Mouse (Mus musculus): ENCODE measurements at regions not wholly inside any gene's neighbourhood (a gene's known extent, or its start where the extent isn't known, plus 50 kb on each side); places are given as distances from the start of the nearest gene placed in this dataset.
A peak's percentile ranks its signal among the peaks of the same experiment; 100 is the strongest.
"Not testable (repeated sequence)": the region's sequence is repeated elsewhere in the genome, so short reads cannot be mapped to it uniquely, and the experiment has no call there.

DNA sequence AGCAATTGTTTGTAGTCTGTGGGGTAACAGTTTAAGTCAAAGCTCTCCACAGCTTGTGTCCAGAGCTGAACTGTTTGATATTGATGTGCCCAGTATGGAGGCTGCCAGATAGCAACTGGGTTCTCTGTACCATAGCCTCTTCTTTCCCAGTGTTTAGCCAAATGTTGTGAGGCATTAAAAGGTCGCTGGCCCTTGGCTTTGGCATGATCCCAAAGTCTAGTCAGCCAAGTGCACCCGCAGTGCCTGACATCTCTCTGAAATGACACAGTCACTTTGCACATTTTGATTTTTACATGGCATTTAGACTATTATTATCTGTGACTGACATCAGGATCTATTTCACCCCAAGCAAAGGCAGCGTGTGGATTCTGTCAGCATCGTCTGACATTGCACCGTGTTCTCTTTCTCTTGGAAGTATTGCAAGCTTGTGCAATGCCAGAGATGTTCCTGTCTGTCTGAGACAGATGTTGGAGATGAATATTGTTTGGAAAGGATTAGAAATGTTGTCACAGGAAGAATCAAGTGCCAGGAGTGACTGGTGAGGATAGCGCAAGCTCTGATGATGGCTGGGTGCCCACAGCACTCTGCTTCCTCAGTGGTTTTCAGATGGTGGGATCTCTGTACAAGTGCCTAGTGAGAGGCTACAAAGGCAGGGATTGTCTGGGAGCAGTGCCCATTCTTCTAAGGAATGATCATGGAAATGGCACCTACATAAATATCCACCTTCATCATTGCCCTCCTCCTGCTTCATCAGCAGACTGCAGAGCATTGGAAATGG lies 289.3 kb upstream of the Shh start:
- no peak for DNase-seq

DNA sequence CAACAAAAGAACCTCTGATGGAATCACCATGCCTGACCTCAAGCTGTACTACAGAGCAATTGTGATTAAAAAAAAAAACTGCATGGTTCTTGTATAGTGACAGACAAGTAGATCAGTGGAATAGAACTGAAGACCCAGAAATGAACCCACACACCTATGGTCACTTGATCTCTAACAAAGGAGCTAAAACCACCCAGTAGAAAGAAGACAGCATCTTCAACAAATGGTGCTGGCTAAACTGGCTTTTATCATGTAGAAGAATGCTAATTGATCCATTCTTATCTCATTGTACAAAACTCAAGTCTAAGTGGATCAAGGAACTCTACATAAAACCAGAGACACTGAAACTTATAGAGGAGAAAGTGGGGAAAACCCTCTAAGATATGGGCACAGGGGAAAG lies 284.8 kb upstream of the Shh start:
- DNase-seq: not testable (repeated sequence)

DNA sequence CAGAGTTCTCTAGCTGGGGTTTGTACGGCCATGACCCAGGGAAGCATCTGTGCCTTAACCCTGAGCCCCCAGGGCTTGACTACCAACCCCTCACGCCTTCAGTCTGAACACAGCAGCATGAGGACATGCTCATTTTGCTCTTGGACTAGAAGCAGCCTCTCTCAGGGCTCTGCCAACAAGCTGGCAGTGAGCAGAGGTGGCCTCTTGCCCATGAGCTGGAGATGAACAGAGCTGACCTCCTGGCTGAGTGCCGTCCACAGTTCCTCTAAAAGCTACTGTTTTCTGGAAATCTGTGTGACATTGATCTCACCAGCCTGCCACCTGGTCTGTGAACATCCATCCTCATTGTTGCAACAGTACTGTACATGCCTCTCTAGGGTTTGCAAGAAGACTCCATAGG lies 267.7 kb upstream of the Shh start:
- DNase-seq: peak; percentile 11

DNA sequence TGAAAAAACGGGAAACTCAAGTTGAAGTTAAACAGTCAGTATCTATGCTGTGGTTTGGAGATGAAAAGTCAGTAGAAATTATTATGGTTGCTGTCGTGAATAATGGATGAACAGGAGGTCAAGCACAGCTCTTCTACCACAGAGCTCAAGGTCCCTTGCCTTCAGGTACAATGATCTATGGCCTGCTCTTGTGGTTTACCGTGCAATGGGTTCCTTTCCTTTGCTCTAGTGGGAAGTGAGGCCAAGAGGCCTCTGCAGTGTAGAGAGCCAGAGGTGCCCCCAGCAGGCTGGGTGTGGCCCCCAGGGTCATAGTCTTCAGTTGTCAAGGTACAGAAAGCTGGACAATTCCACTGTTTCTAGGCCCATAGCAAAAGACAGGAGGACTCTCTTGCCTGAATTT lies 255.0 kb upstream of the Shh start:
- DNase-seq: no peak

DNA sequence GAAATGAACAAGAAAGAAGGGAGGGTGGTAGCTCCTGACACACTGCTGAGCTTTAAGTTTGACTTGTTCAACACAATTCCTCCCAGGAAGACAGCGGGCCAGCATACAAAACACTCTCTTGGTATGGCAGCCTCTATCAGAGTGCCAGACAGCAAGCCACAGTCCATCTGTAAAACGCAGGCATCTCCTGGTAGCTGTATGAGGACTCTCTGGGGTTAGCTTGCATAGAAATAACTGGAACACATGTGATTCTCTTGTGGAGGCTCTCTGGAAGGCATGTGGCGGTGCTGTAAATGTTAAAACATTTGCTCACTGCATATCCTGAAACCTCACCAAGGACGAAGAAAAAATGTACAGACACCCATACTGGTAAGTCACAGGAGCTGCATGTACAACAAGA lies 247.9 kb upstream of the Shh start:
- no peak for DNase-seq

DNA sequence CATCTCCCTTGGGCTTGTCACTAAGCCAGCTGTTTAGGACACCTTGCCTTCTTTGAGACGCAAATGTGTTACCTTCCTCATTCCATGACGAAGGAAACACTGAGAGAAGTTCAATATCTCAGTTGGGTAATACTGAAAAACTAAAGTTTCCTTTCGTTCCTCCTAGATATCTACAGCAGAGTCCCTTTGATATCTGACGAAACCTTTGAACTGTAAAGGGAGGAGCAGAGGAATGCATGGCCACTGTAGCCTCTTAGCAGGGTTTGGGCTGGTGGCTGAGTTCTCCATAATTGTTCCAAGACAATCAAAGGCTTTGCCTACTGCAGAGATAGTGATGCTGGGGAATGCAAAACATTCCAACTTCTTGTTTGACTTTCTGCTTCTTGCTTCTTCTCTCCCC lies 243.5 kb upstream of the Shh start:
- no peak for DNase-seq

DNA sequence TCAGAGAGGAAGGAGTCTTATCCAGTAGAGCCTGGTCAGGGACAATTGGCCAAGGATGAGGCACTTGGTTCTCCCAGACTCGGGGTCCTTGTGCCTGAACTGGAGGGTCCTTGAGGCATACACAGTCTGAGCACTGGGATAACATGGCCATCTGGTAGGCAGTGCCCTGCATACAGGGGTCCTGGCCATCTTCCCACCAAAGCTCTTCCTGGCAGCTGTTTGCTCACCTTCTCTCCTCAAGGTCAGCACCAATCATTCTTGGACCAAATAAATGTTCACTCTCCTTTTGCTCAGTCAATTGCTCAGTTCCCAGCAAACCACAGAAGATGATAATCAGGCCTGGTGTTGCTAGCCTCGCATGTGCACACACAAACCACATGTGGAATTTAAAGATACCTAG lies 242.6 kb upstream of the Shh start:
- no peak for DNase-seq

DNA sequence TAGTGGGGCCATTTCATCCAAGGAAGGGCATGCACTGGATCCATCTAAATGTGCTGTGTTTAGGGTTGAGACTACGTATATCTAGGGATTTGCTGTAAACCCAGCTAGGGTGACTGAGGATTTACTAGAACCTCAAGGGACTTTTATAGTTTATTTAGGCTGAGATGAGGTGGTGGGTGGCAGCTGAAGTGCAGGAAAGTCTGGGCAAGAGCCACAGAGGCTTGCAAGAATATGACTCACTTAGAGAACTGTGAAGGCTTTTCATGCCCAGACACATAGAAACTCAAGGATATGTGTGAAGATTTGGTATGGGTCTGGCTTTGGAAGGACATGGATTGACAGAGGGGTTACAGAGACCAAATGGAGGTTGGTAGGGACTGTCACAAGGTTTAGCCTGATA lies 237.3 kb upstream of the Shh start:
- no peak for DNase-seq

DNA sequence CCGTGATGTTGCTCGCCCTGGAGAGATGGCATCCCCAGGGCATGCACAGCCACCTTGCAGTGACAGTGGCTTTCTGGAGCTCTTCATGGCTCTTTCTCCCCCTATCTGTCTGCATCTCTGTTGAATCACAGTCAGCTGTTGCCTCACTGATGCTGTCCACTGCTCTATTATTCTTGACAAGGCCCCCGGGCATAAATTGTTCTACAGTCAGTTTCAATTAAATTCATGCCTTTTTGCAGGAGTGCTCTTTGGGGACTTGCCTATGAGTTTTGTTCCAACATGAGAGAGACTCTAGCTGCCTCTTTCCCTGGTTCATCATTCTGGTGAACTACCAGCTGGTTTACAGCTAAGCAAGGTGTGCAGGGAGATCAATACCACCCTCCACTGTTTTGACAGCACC lies 229.9 kb upstream of the Shh start:
- DNase-seq: no peak

DNA sequence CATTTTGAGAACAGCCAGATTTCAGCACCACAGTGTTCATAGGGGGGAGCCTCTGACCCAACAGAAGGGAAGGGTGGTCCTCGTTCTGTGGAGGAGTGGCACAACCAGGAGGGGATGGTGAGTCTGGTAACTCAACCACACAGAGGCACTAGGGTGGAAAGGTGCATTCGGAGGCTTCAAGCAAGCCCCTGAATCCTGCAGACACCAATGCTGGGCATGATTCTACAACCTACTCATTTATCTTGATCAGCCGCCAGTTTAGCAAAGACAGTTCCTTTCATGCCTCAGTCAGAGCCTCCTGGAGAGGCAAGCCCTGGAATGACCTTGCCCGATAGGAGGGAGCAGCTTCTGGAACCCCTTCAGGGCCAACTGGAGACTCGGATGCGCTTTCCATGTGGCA lies 223.1 kb upstream of the Shh start:
- DNase-seq: no peak

DNA sequence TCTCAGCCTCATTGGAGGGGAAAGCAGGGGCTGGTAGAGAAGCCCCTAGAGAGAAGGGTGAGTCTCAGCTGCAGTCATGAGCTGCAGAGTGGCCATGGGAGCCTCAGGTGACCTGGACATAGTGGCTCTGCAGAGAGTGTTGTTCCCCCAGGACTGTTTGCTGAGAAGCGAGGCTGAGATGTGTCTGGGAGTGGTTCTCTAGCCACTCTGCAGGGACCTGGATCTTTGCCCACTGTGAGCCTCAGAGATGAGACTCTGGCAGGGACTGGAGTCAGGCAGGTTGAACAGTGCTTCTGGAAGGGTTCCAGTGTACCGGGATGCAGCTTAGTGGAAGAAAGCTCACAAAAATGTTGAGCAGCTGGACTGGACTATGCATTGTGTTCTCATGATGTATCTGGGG lies 222.6 kb upstream of the Shh start:
- no peak for DNase-seq

DNA sequence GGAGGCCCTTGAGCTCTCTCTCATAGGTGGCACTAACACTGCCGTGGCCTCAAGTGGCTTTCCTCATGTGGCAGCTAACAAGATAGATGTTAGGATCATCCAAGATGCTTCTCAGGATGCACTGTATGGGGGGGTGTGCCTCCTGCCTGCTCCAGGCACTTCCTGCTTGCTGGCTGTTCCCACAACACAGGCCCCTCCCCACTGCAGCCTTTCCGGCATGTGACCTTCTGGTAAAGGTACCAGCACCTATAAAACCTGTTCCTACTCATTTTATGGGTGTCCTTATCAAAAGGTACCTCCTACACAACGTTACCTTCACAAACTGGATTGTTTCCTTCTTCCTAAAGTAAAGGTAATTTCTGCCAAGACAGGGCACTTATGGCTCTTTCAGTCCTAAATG lies 222.1 kb upstream of the Shh start:
- no peak for DNase-seq

DNA sequence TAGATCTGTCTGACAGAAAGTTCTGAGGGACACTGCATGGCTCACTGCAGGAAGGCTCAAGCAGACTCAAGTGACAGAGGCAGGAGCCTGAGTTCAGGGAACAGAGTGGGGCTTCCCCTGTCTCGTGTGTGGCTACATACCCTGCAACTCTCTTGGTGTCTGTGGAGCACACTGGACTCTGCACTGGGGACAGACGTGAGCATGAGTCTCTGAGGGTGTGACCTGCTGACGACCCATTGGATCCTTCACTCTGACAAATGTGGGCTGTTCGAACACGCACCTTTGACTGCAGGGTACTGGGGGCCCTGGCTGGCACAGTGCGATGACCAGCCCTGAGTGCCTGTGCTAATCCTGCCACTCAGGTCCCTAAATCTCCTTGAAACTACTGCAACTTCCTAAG lies 215.8 kb upstream of the Shh start:
- DNase-seq: no peak

DNA sequence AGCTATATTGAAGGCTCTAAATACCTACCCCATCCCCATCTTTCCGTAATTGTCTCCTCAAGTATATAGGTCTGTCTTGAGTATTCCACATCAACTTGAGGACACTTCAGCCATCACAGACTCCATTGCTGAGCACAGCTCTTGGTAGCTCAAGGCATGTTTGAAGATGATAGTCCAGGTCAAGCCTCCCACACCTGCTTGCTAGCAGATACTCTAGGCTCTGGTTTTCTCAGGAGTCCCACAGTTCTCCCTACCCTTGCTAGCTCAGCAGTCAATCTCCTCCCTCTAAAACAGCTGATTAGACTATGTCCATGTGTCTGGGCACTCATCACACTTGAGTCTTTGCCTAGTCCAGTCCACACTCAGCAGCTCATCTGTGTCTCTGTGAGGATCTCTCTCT lies 213.3 kb upstream of the Shh start:
- no peak for DNase-seq

DNA sequence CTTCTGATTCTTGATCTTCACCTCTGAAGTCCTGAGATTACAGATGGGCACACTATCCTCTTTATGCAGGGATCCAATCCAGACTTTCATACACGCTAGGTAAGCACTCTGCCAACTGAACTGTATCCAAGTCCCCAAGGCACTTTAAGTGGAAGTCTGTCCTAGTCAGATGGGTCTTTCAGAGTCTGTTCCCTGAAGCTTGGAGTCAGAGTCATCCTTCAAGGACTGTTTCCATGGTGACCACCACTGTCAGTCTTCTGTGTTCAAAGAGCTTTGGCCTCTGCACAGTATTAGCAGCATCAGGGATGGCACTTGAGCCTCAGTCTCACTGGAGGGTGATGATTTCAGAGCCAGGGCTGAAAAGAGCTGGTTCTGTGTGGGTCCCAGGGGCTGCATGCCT lies 212.7 kb upstream of the Shh start:
- DNase-seq: no peak

DNA sequence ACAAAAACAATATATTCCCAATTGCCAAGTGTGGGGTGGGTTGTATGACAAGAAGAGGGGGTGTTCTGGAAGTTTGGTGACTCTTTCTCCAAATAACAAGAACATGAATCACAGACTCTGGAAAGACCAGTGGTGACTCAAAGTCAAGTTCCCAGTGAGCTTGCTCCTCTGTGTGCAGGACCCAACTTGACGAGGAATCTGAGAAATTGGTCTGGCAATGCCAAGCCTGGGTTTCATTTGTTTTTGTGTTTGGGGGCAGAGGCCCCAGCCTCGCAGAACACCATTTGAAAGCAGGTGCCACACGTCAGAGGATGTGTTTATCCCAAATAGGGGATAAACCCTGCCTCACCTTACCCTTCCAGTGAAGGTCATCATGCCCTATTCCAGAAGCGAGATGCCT lies 163.1 kb upstream of the Shh start:
- DNase-seq: no peak

DNA sequence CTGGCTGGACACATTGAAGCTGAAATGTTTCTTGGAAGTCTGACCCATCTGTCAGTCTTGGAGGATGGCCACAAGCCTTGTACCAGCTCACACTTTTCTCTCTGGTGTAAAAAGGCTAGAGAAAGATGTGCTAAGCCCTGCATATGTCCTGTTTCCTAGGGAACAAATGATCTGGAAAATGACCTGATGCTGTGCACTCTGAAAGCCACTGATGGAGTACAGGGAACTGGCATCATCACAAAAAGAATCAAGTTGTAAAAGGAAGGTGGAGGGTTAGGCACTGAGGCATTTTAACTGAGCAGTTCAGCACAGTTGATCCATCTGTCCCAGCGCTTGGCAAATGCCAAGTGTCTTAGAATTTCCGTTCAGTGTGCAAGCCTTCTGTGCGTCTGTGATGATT lies 144.8 kb upstream of the Shh start:
- DNase-seq: no peak

DNA sequence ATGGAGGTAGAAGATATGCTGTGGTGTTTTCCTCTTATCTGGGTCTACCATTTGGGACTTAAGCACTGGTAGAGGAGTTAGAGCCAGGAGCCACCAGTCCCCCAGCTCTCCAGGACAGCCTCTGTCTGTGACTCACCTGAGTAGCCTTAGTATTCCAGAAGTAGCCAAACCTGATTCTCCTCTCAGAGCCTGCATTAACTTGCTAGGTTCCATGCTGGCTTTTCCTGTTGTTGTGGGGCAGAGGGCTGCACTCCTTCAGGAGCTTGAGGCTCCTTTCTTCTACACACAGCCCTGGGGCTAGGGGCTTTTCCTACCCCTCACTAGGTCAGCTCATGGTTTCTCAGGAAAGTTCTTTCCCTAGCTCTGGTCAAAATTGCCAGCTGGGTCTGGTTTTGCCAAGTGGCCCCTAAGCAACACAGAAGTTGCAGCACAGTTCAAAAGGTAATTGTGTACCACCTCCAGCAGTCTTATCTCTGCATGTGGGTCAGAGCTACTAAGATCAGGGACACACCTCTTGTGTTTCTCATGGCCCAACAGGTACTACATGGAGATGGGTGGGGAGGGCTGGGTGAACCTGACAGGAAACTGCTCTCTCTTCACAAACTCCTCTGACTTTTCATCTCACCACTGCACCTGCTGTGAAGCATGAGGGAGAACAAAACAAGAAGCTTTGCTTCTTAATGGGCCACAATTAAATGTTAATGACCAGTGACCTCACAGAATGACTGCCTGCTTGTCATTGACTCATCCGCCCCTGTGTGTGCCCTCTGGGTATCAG lies 129.7 kb upstream of the Shh start:
- DNase-seq: no peak

DNA sequence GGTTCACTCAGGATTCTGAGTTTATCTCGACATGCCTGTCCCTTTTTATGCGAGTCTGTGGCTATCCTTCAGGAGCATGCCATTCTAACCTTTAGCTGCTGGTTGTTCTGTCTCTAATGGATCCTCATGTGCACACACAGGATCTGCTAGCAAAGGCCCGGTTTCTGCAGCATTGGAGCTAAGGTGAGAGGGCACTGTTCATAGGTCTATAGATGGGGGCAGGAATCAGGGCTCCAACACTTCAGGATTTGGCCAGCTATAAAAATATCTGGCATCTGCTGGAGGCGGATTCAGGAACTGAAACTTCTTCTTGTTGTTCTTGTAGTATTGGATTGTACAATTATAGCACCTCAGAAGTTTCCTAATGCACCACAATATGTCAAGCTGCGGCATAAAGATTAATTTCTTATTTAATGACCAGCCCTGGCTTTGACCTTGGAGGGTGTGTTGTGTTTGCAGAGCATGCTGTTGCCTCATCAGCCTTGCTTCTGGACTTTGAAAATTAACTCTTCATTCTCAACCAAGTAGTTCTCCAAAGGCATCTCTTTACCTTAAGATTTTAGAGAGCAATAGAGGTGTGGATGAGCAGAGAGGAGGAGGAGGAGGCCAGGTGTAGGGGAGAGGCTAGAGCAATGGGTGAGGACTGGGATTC lies 104.4 kb upstream of the Shh start:
- no peak for DNase-seq

DNA sequence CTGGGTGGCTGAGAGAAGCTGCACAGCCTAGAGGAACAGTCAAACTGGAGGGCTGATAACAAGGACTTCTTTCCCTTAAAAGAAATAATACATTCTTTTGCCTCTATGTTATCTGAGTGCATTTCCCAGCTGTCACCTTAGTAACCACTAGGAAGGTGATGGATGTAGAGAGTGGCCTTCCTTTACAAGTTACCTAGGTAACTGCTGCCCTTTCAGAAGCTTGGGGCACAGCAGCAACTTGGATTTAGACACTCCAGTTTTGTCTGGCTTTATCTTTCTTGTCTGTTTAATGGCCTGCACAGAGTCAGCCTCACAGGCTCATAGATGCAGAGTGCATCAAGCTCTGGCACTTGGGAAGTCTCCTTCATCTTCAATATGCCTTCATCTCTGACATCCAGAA lies 101.4 kb upstream of the Shh start:
- no peak for DNase-seq

DNA sequence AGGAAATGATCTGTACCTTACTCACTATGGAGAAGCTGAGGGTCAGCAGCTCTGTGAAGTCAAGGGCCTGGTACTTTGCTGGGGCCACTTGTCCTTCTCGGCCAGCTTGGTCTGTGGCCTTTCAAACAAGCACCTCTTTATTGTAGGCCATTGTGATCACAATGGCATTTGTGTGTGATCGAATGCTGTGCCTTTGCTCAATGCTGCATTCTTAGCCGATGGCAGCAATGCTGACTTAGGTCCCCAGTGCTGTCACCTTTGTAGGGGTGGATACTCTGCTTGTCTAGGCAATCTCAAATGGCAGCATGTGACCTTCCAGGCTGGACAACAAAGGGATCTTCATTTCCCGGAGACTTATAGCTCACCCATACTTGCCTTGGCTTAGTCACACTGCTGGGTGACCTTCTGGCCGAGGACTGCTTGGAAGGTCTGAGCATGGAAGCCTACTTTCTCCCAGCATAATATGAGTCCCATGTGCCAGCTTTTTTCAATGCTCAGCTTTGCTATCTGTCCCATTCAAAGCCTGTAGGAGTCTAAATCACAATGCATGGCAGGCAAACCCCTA lies 100.4 kb upstream of the Shh start:
- DNase-seq: no peak

DNA sequence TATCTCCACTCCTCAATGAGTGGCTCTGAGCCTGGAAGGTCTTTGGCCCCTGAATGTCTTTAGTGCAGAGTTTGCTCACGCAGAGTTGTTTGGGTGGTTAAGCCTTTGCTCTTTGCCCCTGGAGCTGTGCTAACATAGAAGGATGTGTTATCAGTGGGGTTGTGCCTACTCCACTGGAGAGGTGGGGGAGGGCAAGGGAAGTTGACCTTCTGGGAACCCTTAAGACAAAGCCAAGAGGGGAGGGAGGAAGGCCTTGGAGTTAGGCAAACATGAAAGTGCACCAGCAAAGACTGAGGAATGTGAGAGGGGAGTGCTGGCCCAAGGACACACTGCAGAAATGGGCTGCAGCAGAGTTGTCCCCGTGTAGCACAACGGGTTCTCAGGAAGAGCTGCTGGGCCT lies 96.3 kb upstream of the Shh start:
- DNase-seq: no peak

DNA sequence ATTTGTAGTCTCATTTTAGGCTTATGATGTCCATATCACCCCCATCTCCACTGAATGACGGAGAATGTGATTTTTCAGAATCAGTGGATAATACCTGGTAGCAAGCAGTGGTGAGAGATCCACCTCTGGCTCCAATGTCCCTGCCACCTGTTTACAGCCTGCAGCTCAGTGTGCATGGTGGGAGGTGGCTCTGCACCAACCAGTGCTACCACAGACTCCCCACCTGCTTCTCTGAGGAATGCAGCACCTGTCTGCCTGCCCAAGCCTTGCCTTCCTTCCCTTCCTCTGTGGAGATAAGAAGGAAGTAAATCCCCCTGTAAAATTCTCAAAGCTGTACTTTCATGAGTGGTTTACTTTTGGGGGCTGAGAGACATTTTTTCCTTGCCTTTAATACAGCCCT lies 95.9 kb upstream of the Shh start:
- DNase-seq: no peak

All from gastrocnemius, postnatal 25 days (tissue).